Mouse (Mus musculus) heart, adult 2 months (tissue): ENCODE data around the gene Trpm3. TPM values are rescaled to one million over a fixed set of nuclear protein-coding genes. Genes with fewer than 3 reads are reported as not detected.

Experiments used
- DNase-seq, 2 experiments: peaks; one replicate each; pipeline ENCODE4 v3.0.0; 2021
- H3K27ac ChIP-seq: fragments of 200-600 bp; 2 replicates; pipeline ENCODE4 v1.8.1; 2022
- H3K27me3 ChIP-seq: fragments of 200-500 bp; 2 replicates; pipeline ENCODE4 v1.6.1; 2012; ENCODE audit warnings: mild to moderate bottlenecking, low read length, inconsistent platforms, mixed read lengths; ENCODE audit not compliant: control insufficient read depth, insufficient read depth
- H3K36me3 ChIP-seq: fragments of 200-500 bp; 2 replicates; pipeline ENCODE4 v1.6.1; 2012; ENCODE audit warnings: low read length, inconsistent platforms; ENCODE audit not compliant: control insufficient read depth, insufficient read depth
- H3K4me1 ChIP-seq: fragments of 200-500 bp; 2 replicates; pipeline ENCODE4 v1.6.1; 2011; ENCODE audit warnings: low read length; ENCODE audit not compliant: control insufficient read depth, insufficient read depth
- H3K4me3 ChIP-seq: fragments of 200-600 bp; 2 replicates; pipeline ENCODE4 v1.8.1; 2022
- H3K79me2 ChIP-seq: fragments of 200-500 bp; replicated peaks from 2 replicates; pipeline ENCODE4 v1.6.1; 2012; ENCODE audit warnings: mild to moderate bottlenecking, inconsistent platforms, low read length, moderate library complexity, mixed read lengths; ENCODE audit not compliant: control insufficient read depth, insufficient read depth
- H3K9ac ChIP-seq: fragments of 200-500 bp; 2 replicates; pipeline ENCODE4 v1.6.1; 2012; ENCODE audit warnings: low read depth, mild to moderate bottlenecking, control low read depth, inconsistent platforms, low read length, mixed read lengths
- CTCF ChIP-seq: fragments of 200-600 bp; IDR thresholded peaks from 2 replicates; pipeline ENCODE4 v1.8.1; 2022; ENCODE audit warnings: antibody characterized with exemption, mild to moderate bottlenecking, moderate library complexity
- EP300 ChIP-seq: fragments of 200-500 bp; IDR thresholded peaks from 2 replicates; pipeline ENCODE4 v1.6.1; 2011; ENCODE audit warnings: low read depth, low read length, control low read depth; ENCODE audit not compliant: insufficient read depth
- POLR2A ChIP-seq: fragments of 200-500 bp; IDR thresholded peaks from 2 replicates; pipeline ENCODE4 v1.6.1; 2011; ENCODE audit warnings: mild to moderate bottlenecking, low read depth, low read length, control low read depth; ENCODE audit not compliant: insufficient read depth
- WGBS: fragments of 180-500 bp; shearing (Covaris S2); methylation state at CpG from one replicate; pipeline ENCODE4 v1.1.7; 2018; 5-methylcytosine and 5-hydroxymethylcytosine counted together
- intact Hi-C: fragments of 180-260 bp; cut with DNase I; formaldehyde crosslinking; loops from one replicate; pipeline ENCODE4 v1.15.1; 2025
- polyA plus RNA-seq: library from polyadenylated mRNA; depleted of rRNA; stranded (reverse); fragments of >200 nt; gene quantifications from 2 replicates; pipeline ENCODE4 v1.2.3, GENCODE M21; 2012
- total RNA-seq, 2 experiments: library from RNA; stranded (reverse); gene quantifications; 2 replicates each; pipeline ENCODE4 v1.2.3; 2021

The Trpm3 gene
- total and polyA plus RNA-seq, 3 experiments = 0.51 to 1.1 (median 0.81) TPM

GRCm38 (mm10) chr19:22642124-22642523 lies 503.3 kb downstream of the Trpm3 start:
- intact Hi-C loops = no loop called here
- H3K36me3 ChIP-seq = no peaks in the 10 kb centered on the region
- H3K9ac ChIP-seq = no peak overlapping the region
- DNase-seq = no peak
- H3K27me3 ChIP-seq = no peaks in the 10 kb centered on the region
- 55% methylated on average over 2 of the region's 2 CpGs for whole genome bisulfite sequencing
- no peaks in the 10 kb centered on the region for H3K4me1 ChIP-seq
- no peak overlapping the region for H3K4me3 ChIP-seq
- TF ChIP-seq EP300 (no peak), CTCF (no peak), POLR2A (no peak)
- H3K79me2 ChIP-seq = no peaks in the 10 kb centered on the region
- no peak overlapping the region for H3K27ac ChIP-seq

- Histone ChIP-seq H3K4me1 (no peaks in the 10 kb centered on the region), H3K4me3 (no peak overlapping the region), H3K36me3 (no peaks in the 10 kb centered on the region), H3K27me3 (no peaks in the 10 kb centered on the region), H3K27ac (no peak overlapping the region), H3K9ac (no peak overlapping the region), H3K79me2 (no peaks in the 10 kb centered on the region)
- intact Hi-C loops = no loop called here
- WGBS = 64% methylated on average over 14 of the region's 14 CpGs
- no peak for TF ChIP-seq POLR2A
- TF ChIP-seq EP300 = no peak
- no peak for TF ChIP-seq CTCF
- no peak for DNase-seq
Observed at GRCm38 (mm10) chr19:22656466-22657215, 517.8 kb downstream of the Trpm3 start.

GRCm38 (mm10) chr19:22657251-22657650 lies 518.4 kb downstream of the Trpm3 start:
- no peak for TF ChIP-seq POLR2A
- TF ChIP-seq CTCF = no peak
- TF ChIP-seq EP300 = no peak
- no peaks in the 10 kb centered on the region for H3K27me3 ChIP-seq
- no peaks in the 10 kb centered on the region for H3K36me3 ChIP-seq
- H3K9ac ChIP-seq = no peak overlapping the region
- H3K4me3 ChIP-seq = no peak overlapping the region
- no peak overlapping the region for H3K27ac ChIP-seq
- intact Hi-C loops = no loop called here
- no peaks in the 10 kb centered on the region for H3K4me1 ChIP-seq
- DNase-seq = no peak
- no peaks in the 10 kb centered on the region for H3K79me2 ChIP-seq
- 65% methylated on average over 4 of the region's 4 CpGs for WGBS

- Histone ChIP-seq H3K79me2 (no peaks in the 10 kb centered on the region), H3K36me3 (no peaks in the 10 kb centered on the region), H3K9ac (no peak overlapping the region), H3K27me3 (no peaks in the 10 kb centered on the region), H3K4me1 (no peaks in the 10 kb centered on the region), H3K4me3 (no peak overlapping the region), H3K27ac (no peak overlapping the region)
- TF ChIP-seq EP300 (no peak), CTCF (no peak), POLR2A (no peak)
- intact Hi-C loops = no loop called here
- 81% methylated on average over 4 of the region's 4 CpGs for WGBS
- DNase-seq = no peak
Observed at GRCm38 (mm10) chr19:22665401-22665800, 526.6 kb downstream of the Trpm3 start.

GRCm38 (mm10) chr19:22670222-22670621 lies 531.4 kb downstream of the Trpm3 start:
- no peak for DNase-seq
- Histone ChIP-seq H3K27me3 (no peaks in the 10 kb centered on the region), H3K4me1 (no peaks in the 10 kb centered on the region), H3K36me3 (no peaks in the 10 kb centered on the region), H3K9ac (no peak overlapping the region), H3K4me3 (no peak overlapping the region), H3K27ac (no peak overlapping the region), H3K79me2 (no peaks in the 10 kb centered on the region)
- intact Hi-C loops = no loop called here
- TF ChIP-seq EP300 = no peak
- TF ChIP-seq POLR2A = no peak
- no peak for TF ChIP-seq CTCF
- WGBS = 85% methylated on average over 8 of the region's 8 CpGs

- Histone ChIP-seq H3K79me2 (no peaks in the 10 kb centered on the region), H3K27me3 (no peaks in the 10 kb centered on the region), H3K4me3 (no peak overlapping the region), H3K36me3 (no peaks in the 10 kb centered on the region), H3K4me1 (no peaks in the 10 kb centered on the region), H3K27ac (no peak overlapping the region), H3K9ac (no peak overlapping the region)
- 69% methylated on average over 3 of the region's 3 CpGs for WGBS
- TF ChIP-seq POLR2A (no peak), EP300 (no peak), CTCF (no peak)
- no peak for DNase-seq
- intact Hi-C loops = no loop called here
Observed at GRCm38 (mm10) chr19:22672892-22673291, 534.0 kb downstream of the Trpm3 start.
